Mouse (Mus musculus) adrenal gland, postnatal 4 days (tissue): ENCODE data around the gene Ppfia2. TPM values are rescaled to one million over a fixed set of nuclear protein-coding genes. Genes with fewer than 3 reads are reported as not detected.

ENCODE experiments used
- DNase-seq, 2 experiments: peaks; one replicate each; pipeline ENCODE4 v3.0.0; 2021 to 2022; ENCODE audit warnings: low spot score in 2 of 2, mixed read lengths in 2 of 2
- total RNA-seq, 2 experiments: library from RNA; stranded (reverse); gene quantifications; 2 replicates each; pipeline ENCODE4 v1.2.3; 2021

Gene Ppfia2
- total RNA-seq, 2 experiments from 2014 or later, result 14.5 to 15.1 TPM

DNA sequence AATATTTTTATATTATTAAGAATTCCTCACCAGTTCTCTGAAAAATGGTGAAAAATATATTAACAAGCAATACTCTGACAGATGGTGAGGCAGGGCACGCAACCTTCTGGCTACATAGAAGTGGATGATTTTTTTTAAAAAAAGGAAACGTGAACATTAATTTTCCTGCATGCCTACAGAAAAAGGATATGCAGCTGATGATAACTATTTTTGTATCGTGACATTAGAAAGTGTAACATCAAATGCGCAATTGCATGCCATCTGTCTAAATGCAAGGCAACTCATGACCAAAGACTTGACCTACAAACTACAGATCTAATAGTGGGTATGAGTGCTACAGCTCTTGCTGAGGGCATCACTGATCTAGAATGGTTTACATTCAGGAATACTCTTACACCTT lies 182.1 kb downstream of the Ppfia2 start:
- no peak for DNase-seq

DNA sequence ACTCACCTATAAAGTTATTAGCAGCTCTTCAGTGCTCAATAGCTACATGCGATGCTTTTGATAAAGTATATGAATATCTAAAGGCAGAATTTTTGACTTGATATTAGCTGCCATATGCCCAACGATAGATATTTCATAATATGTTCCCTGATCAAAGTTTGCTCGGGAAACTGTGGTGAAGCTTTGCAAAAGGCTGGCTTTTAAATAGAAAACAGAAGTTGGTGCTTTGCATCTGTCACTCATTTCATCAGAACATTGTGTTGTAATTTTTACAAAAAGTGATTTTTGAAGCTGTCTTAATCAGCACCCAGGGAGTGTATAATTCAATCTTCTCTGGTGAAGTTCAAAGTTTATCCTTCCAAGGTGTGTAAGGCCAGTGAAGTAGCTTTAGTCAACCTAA lies 195.1 kb downstream of the Ppfia2 start:
- DNase-seq, result no peak

GRCm38 (mm10) chr10:106670170-106670569 lies 200.0 kb downstream of the Ppfia2 start:
- no peak for DNase-seq

DNA sequence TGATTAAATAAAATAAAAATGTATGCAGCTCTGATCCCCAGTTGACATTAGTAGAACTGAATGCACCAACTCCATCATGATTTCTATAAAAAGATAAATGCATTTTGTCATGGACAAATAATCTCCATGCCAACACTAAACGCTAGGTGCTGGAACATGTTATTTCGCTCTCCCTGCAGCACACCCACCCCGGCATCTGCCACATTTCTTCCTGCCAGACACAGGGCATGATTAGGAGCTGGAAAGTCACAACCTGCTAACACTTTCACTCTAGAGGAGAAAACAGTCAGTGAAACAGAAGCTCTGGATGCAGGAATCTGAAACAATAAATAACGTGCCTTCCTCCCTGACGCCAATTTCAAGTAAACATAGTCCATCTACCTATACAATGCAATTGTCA lies 211.3 kb downstream of the Ppfia2 start:
- no peak for DNase-seq

DNA sequence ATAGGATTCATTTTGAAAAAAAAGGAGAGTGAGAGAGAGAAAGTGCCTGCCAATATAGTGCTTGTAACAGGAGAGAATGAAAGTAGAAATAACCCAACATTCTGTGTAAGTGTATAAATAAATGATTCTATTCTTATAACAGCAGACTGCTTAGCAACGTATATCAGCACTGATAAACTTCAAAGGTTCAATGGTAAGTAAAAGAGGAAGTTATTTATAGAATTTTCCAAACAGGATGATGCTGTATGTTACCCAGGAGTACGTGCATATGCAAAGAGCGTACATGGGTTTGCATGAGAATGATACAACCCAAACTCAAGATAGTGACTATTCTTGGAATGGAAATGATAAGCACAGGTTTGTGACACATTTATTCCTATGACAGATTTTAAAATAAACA lies 215.4 kb downstream of the Ppfia2 start:
- no peak for DNase-seq

DNA sequence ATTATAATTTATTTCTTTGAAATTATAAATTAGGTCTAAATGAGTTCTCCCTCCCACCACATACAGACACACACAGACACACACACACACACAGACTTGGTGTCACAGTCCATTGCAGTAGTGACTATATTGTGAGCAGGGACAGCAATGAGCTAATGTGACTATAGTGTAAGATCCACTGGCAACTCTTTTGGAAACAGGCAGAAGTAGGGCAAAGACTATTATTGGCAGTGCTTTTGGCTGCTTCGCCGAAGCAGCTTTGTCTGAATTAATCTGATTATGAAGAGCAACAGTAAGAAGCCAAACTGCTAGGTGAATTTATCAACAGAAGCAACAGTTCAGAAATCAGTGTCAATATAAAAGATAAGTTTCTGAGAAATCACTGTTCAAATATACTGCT lies 249.8 kb downstream of the Ppfia2 start:
- DNase-seq, result no peak

DNA sequence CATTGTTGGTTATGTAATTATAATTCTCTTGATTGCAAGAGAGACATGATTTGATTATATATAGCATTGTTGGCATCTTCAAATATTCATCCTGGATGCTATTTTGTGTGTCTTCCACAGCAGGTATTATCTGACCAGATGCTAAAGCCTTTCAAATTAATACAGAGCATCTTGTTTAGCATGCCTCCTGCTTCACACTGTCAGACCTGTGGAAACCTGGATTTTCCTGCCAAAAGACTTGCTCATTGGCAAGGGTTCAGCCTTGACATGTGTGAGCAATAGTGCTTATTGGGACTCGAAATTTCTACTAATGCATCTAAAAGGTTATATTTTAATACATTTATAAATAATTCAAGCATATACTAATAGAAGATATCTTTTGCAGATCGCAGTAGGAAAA lies 262.1 kb downstream of the Ppfia2 start:
- no peak for DNase-seq

DNA sequence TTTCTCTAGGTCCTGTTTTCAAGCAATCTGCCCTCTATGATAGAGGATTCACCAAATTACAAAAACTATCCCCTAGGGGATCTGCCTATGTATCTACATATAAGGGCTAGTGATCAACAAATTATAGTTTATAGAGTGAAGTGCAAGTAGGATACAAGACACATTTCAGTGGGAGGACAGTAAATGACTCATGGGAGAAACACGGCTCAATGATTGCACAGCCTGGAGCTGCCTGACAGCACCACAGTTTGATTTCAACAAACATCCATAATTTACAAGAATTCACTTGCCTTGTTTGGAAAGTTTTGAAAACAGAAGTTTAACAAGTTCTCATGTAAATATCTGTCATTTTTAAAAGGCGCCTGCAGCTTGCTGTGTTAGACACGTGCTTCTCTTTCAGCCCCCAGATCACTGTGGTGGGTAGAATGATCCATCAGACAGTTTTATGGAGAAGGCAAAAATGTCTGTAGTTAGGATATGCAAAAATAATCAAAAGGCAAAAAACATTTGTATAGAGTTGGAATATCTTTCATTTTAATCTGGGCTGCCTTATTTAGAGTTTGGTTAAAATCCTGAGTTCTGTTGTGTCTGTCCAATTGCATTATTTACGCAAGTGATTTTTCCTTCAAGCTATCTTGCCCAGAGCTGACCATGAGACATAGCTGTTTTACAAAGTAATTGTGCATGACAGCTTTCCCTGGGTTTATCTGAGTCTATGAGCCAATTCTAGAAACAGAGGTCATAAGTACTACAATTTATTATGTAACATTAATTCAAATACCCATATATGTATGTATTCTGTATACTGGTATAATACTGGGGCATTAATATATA lies 266.3 kb downstream of the Ppfia2 start:
- no peak for DNase-seq

GRCm38 (mm10) chr10:106738190-106738589 lies 268.1 kb downstream of the Ppfia2 start:
- no peak for DNase-seq

DNA sequence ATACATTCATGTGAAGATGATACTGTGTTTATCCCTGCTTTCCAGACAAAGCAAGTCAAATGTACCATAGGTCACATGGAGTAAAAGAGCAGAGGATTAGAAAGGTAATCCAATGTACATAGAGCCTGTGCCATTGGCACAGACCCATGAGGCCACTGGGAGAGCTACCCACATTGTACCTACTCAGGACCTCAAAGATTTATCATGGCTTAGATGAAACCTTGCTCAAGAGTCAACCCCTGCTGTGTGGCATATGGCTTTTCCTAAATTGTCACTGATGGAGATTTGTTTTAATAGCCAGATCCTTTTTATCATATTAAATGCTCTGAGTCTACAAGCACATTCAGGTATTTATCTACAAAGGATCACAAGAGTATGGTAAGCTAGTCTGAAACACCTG lies 274.8 kb downstream of the Ppfia2 start:
- DNase-seq, result no peak

DNA sequence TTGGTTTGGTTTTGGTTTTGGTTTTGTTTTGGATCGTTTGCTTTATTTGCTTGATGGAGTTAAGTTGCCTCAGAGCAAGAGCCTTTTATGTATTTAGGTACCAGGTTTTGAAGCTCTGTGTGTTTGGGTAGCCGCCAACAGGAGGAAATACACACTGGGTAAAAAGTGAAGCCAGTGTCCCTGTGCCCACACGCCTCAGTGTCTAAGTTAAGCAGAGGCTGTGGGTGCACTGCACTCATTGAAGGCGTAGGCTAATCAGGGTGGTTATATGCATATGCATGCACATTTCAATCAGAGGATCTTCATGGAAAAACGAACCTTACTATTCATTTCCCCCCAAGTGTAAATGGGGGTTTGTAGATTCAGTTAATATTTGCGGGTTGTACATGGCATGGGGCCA lies 290.9 kb downstream of the Ppfia2 start:
- no peak for DNase-seq

DNA sequence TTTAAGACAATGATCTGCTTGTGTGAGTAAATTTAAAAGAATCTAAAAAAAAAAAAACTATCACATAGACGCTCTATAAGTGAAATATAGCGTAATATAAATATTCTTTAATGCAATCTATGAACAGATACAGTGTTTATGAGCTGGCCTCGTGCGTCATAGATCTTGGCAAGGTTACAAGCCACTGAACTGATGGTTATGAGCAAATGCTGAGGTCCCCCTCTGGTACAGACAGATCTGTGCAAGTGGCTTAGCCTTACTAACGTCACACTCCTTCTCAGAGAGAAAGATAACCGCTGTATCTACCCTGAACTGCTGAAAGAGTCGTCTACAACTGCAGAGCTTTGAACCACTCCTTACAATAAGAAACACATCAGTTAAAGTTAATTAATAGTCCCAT lies 293.6 kb downstream of the Ppfia2 start:
- DNase-seq, result no peak

DNA sequence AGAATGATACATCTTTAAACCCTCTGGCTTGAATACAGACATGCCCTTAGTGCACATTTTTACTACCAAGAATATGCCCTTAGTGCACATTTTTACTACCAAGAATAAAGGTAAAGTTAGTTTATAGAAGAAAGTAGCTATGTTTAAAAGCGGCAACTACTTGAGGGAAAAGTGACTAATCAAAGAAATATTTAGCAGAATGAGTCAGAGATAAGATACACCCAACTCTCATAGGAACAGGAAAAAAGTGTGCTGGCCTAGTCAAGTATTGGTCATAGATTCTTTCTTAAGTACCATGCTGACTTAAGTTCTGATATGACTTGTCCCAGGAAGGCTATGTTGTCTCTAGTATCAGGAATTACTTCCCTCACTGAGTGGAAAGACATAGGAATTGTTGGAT lies 305.4 kb downstream of the Ppfia2 start:
- DNase-seq, result no peak

DNA sequence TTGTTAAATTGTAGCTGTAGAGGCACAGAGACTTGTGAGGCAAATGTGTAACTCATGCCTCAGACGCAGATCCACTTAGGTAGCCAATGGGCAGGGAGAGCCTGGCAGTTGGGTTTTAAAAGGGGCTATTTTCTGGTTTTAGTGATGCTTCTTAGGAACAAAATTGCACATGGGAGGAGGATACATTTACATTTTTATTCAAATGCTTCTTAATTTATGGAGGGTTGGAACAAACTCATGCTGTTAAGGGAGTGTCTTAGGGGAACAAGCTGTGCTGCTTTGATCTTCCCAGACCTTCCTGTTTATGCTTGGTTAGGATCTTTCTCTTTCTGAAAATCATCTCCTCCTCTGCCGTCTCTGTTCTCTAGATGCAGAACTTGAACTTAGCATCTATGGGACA lies 345.3 kb downstream of the Ppfia2 start:
- DNase-seq, result no peak

GRCm38 (mm10) chr10:106818381-106818780 lies 348.2 kb downstream of the Ppfia2 start:
- no peak for DNase-seq

GRCm38 (mm10) chr10:106824215-106824614 lies 354.1 kb downstream of the Ppfia2 start:
- no peak for DNase-seq

GRCm38 (mm10) chr10:106838476-106838875 lies 368.3 kb downstream of the Ppfia2 start:
- no peak for DNase-seq

- DNase-seq, result no peak
Observed at GRCm38 (mm10) chr10:106858106-106858505, 388.0 kb downstream of the Ppfia2 start.

- DNase-seq, result no peak
Observed at GRCm38 (mm10) chr10:106870233-106870632, 400.1 kb downstream of the Ppfia2 start.

GRCm38 (mm10) chr10:106871847-106872246 lies 401.7 kb downstream of the Ppfia2 start:
- no peak for DNase-seq

DNA sequence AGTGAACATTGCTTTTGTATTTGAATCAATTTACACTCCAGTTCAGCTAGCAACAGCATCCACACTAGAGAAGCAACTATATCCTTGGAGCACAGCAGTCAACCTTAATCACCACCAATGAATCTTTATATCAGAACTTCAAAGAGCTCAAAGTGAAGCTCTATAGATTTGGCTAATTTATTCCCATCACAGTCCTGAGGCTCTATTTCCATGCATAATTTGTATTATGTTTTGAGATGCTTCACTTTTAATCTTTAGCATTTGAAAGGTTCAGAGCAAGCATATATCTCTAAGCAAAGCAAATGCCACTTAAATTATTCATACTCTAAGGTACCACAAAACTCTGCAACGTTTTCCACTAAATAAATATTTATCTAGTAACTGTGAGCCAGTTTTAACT lies 402.6 kb downstream of the Ppfia2 start:
- no peak for DNase-seq

GRCm38 (mm10) chr10:106881330-106881729 lies 411.2 kb downstream of the Ppfia2 start:
- DNase-seq, result no peak

GRCm38 (mm10) chr10:106896351-106896750 lies 426.2 kb downstream of the Ppfia2 start:
- DNase-seq, result no peak
